Mouse (Mus musculus): Measurements from ENCODE around the gene Xdh. TPM values are rescaled to one million over a fixed set of nuclear protein-coding genes. Genes with fewer than 3 reads are reported as not detected.
"Not testable (repeated sequence)": the region's sequence is repeated elsewhere in the genome, so short reads cannot be mapped to it uniquely, and the experiment has no call there.

Xdh gene
- polyA plus RNA-seq, 1 experiment, result 25.2 TPM

GRCm38 (mm10) chr17:73853717-73854116, 96.3 kb downstream of the Xdh start:
- DNase-seq, result no peak
- H3K4me1 ChIP-seq (replicated peaks; ENCODE audit: control insufficient read depth, insufficient read depth, low read length), result no peaks in the 10 kb centered on the region
- TF ChIP-seq CTCF (IDR thresholded peaks at IDR 0.05; ENCODE audit: borderline replicate concordance, control insufficient read depth, extremely low read depth, insufficient read depth, low read length, poor library complexity), result no peak
- no peak for TF ChIP-seq POLR2A (IDR thresholded peaks at IDR 0.05; ENCODE audit: control insufficient read depth, extremely low read depth, insufficient read depth, low read length, poor library complexity)
- no peaks in the 10 kb centered on the region for H3K36me3 ChIP-seq (ENCODE audit: control insufficient read depth, insufficient read depth, low read length)
- H3K4me3 ChIP-seq (ENCODE audit: control insufficient read depth, insufficient read depth, low read length), result no peak overlapping the region
- 84% methylated on average over 4 of the region's 4 CpGs for WGBS
- H3K27me3 ChIP-seq (ENCODE audit: control insufficient read depth, insufficient read depth, low read length), result no peaks in the 10 kb centered on the region
- no peak overlapping the region for H3K27ac ChIP-seq (ENCODE audit: control insufficient read depth, insufficient read depth, low read length)

- Histone ChIP-seq H3K4me1 (replicated peaks; ENCODE audit: control insufficient read depth, insufficient read depth, low read length) (no peaks in the 10 kb centered on the region), H3K27ac (ENCODE audit: control insufficient read depth, insufficient read depth, low read length) (no peak overlapping the region), H3K36me3 (ENCODE audit: control insufficient read depth, insufficient read depth, low read length) (no peaks in the 10 kb centered on the region), H3K4me3 (ENCODE audit: control insufficient read depth, insufficient read depth, low read length) (no peak overlapping the region), H3K27me3 (ENCODE audit: control insufficient read depth, insufficient read depth, low read length) (no peaks in the 10 kb centered on the region)
- DNase-seq, result no peak
- TF ChIP-seq POLR2A (IDR thresholded peaks at IDR 0.05; ENCODE audit: control insufficient read depth, extremely low read depth, insufficient read depth, low read length, poor library complexity) (no peak), CTCF (IDR thresholded peaks at IDR 0.05; ENCODE audit: borderline replicate concordance, control insufficient read depth, extremely low read depth, insufficient read depth, low read length, poor library complexity) (no peak)
- 94% methylated on average over 11 of the region's 11 CpGs for WGBS
Measured at GRCm38 (mm10) chr17:73853041-73853440, 97.0 kb downstream of the Xdh start.

- H3K4me3 ChIP-seq (ENCODE audit: control insufficient read depth, insufficient read depth, low read length), result no peak overlapping the region
- 93% methylated on average over 1 of the region's 1 CpGs for WGBS
- TF ChIP-seq POLR2A (IDR thresholded peaks at IDR 0.05; ENCODE audit: control insufficient read depth, extremely low read depth, insufficient read depth, low read length, poor library complexity) (no peak), CTCF (IDR thresholded peaks at IDR 0.05; ENCODE audit: borderline replicate concordance, control insufficient read depth, extremely low read depth, insufficient read depth, low read length, poor library complexity) (no peak)
- no peak overlapping the region for H3K27ac ChIP-seq (ENCODE audit: control insufficient read depth, insufficient read depth, low read length)
- no peaks in the 10 kb centered on the region for H3K36me3 ChIP-seq (ENCODE audit: control insufficient read depth, insufficient read depth, low read length)
- H3K4me1 ChIP-seq (replicated peaks; ENCODE audit: control insufficient read depth, insufficient read depth, low read length), result no peaks in the 10 kb centered on the region
- H3K27me3 ChIP-seq (ENCODE audit: control insufficient read depth, insufficient read depth, low read length), result no peaks in the 10 kb centered on the region
- no peak for DNase-seq
Measured at GRCm38 (mm10) chr17:73847399-73847798, 102.6 kb downstream of the Xdh start.

DNA sequence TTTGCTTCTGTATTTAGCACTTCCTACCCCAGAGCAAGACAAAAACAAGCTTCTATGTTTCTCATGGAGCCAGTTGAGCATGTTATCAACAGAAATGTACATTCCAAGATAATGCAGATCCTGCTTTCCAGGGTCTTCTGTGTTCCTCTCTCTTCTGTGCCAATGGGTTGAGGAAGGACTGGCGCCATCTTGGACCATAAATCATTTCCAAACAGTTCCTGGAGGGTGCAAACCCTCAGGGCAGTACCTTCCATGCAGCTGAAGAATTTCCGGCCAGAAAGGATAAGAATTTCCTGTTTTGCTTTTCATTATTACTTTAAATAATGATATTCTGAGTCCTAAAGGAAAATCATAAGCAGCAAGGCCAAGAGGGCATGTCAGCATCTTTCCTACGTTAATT, 104.4 kb downstream of the Xdh start:
- no peak for DNase-seq
- no peak overlapping the region for H3K4me3 ChIP-seq (ENCODE audit: control insufficient read depth, insufficient read depth, low read length)
- no peak overlapping the region for H3K27ac ChIP-seq (ENCODE audit: control insufficient read depth, insufficient read depth, low read length)
- 90% methylated on average over 3 of the region's 3 CpGs for WGBS
- no peaks in the 10 kb centered on the region for H3K36me3 ChIP-seq (ENCODE audit: control insufficient read depth, insufficient read depth, low read length)
- no peaks in the 10 kb centered on the region for H3K4me1 ChIP-seq (replicated peaks; ENCODE audit: control insufficient read depth, insufficient read depth, low read length)
- H3K27me3 ChIP-seq (ENCODE audit: control insufficient read depth, insufficient read depth, low read length), result no peaks in the 10 kb centered on the region
- no peak for TF ChIP-seq CTCF (IDR thresholded peaks at IDR 0.05; ENCODE audit: borderline replicate concordance, control insufficient read depth, extremely low read depth, insufficient read depth, low read length, poor library complexity)
- no peak for TF ChIP-seq POLR2A (IDR thresholded peaks at IDR 0.05; ENCODE audit: control insufficient read depth, extremely low read depth, insufficient read depth, low read length, poor library complexity)

- H3K4me3 ChIP-seq (ENCODE audit: control insufficient read depth, insufficient read depth, low read length), result no peak overlapping the region
- no peaks in the 10 kb centered on the region for H3K36me3 ChIP-seq (ENCODE audit: control insufficient read depth, insufficient read depth, low read length)
- no peaks in the 10 kb centered on the region for H3K27me3 ChIP-seq (ENCODE audit: control insufficient read depth, insufficient read depth, low read length)
- no peak overlapping the region for H3K27ac ChIP-seq (ENCODE audit: control insufficient read depth, insufficient read depth, low read length)
- TF ChIP-seq CTCF (IDR thresholded peaks at IDR 0.05; ENCODE audit: borderline replicate concordance, control insufficient read depth, extremely low read depth, insufficient read depth, low read length, poor library complexity) (no peak), POLR2A (IDR thresholded peaks at IDR 0.05; ENCODE audit: control insufficient read depth, extremely low read depth, insufficient read depth, low read length, poor library complexity) (no peak)
- DNase-seq, result no peak
- 98% methylated on average over 1 of the region's 1 CpGs for WGBS
- H3K4me1 ChIP-seq (replicated peaks; ENCODE audit: control insufficient read depth, insufficient read depth, low read length), result 0 out of 2 replicates have a peak, but pooled peaks cover 2% of the 10 kb centered on the region
Measured at GRCm38 (mm10) chr17:73842963-73843362, 107.0 kb downstream of the Xdh start.

- 72% methylated on average over 1 of the region's 1 CpGs for WGBS
- not testable (repeated sequence) for H3K27ac ChIP-seq (ENCODE audit: control insufficient read depth, insufficient read depth, low read length); H3K36me3 ChIP-seq (ENCODE audit: control insufficient read depth, insufficient read depth, low read length); H3K4me1 ChIP-seq (replicated peaks; ENCODE audit: control insufficient read depth, insufficient read depth, low read length); H3K27me3 ChIP-seq (ENCODE audit: control insufficient read depth, insufficient read depth, low read length); DNase-seq; H3K4me3 ChIP-seq (ENCODE audit: control insufficient read depth, insufficient read depth, low read length)
Measured at GRCm38 (mm10) chr17:73839876-73840275, 110.1 kb downstream of the Xdh start.

DNA sequence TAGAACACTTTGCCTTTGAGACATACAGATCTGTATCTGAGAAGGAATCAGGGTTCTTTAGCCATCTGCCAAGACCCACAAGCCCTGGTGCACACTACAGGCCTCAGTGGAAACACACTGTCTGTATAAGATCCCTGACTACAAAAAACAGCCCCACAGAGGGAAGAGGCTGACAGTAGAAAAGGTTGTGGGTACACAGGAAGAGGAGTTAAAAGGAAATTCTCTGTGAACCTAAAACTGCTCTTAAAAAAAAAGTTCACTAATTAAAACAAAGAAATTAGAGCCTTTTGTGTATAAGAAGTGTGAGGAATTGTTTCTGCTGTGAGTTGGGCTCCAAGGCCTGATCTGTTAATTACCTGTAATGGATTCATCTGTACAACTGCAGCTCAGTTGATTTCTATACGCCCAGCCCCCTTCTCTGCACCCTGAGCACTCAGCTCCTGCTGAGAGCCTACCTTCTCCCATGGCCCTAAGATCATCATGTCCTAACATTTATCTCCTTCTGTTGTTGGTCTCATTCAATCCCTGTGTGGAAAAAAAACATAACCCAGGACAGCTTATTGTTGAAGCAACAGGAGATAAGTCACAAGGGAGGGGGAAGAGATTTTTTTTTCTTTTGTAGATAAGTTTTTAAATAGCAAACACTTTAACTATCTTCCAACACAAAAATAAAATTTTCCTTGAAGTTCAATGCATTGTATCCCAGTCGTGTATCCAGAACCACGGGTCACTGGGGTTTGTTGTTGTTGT, 110.7 kb downstream of the Xdh start:
- H3K27me3 ChIP-seq (ENCODE audit: control insufficient read depth, insufficient read depth, low read length), result no peaks in the 10 kb centered on the region
- DNase-seq, result no peak
- H3K4me3 ChIP-seq (ENCODE audit: control insufficient read depth, insufficient read depth, low read length), result no peak overlapping the region
- H3K36me3 ChIP-seq (ENCODE audit: control insufficient read depth, insufficient read depth, low read length), result no peaks in the 10 kb centered on the region
- no peak overlapping the region for H3K27ac ChIP-seq (ENCODE audit: control insufficient read depth, insufficient read depth, low read length)
- 0 out of 2 replicates have a peak, but pooled peaks cover 2% of the 10 kb centered on the region for H3K4me1 ChIP-seq (replicated peaks; ENCODE audit: control insufficient read depth, insufficient read depth, low read length)
- TF ChIP-seq CTCF (IDR thresholded peaks at IDR 0.05; ENCODE audit: borderline replicate concordance, control insufficient read depth, extremely low read depth, insufficient read depth, low read length, poor library complexity) (no peak), POLR2A (IDR thresholded peaks at IDR 0.05; ENCODE audit: control insufficient read depth, extremely low read depth, insufficient read depth, low read length, poor library complexity) (no peak)
- WGBS, result 71% methylated on average over 3 of the region's 3 CpGs

Measured in thymus, adult 2 months (tissue).